Mouse (Mus musculus): ENCODE data around the gene Lhx6.
"Not testable (repeated sequence)": the region's sequence is repeated elsewhere in the genome, so short reads cannot be mapped to it uniquely, and the experiment has no call there.

Gene Lhx6

DNA sequence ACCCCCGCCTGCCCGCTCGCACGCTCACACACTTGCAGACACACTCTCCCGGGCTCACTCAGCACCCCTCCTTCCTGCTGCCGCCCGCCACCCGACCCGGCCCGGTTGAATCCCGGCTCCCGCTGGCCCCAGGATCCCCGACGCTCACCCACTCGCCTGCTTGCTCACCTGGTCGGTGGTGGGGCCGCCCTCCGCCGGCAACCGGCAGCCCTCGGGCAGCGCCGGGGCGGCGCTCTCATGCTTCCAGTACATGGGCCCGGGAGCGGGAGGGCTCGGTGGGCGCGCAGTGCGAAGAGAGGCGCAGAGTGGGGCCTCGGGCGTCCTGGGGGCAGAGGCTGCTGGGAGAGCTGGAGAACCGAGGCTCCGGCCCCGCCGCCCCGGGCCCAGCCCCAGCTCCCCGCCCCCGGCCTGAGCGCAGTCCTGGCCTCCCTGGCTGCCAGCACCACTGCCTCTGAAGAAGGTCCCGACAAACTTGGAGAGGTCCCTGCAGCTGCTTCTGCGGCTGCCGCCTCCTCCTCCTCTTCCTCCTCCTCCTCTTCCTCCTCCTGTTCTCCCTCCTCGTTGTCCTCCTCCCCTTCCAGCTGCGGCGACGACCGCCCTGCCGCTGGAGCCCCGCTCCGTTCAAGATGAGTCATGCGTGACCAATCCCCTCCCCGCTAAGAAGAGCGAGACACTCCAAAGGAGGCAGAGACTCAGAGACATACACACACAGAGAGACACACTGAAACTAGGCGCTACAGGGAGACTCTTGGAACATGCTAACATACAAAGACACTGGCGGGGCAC is at the start of gene Lhx6:
Gene Lhx6, minus strand, starts transcription at position 453 of the 786 bp plus-strand sequence.
- no peak for DNase-seq (ENCODE audit: low spot score in 2 of 2)

GRCm38 (mm10) chr2:36152401-36152800 is 47.2 kb upstream of the Lhx6 start:
- DNase-seq (ENCODE audit: low spot score in 2 of 2), result not testable (repeated sequence)

GRCm38 (mm10) chr2:36148876-36149365 is 43.7 kb upstream of the Lhx6 start:
- DNase-seq (ENCODE audit: low spot score in 2 of 2), result no peak

DNA sequence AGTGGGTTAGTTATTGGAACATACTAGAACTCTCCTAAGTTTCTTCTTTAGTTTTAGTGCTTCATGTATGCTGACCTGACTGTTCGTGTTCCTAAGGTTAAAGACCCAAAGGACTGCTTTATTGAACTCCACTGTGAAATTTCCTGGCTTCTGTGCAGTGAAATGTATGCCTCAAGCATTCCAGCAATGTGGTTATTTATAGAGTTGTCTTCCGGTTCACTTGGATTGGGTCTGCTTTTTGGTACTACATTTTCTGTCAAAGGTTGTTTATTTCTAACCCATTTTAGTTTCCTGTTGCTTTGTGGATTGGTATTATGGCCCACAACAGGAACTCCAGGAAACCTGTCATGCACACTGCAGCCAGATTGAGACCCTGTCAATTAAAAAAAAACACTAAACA is 33.9 kb upstream of the Lhx6 start:
- no peak for DNase-seq (ENCODE audit: low spot score in 2 of 2)

GRCm38 (mm10) chr2:36136300-36136941 is 31.2 kb upstream of the Lhx6 start, which contains the start of the genes Mrrf and Rbm18:
TSS of gene Mrrf (plus strand) at chr2:36136389.
TSS of gene Rbm18 (minus strand) at chr2:36136773.
- DNase-seq (ENCODE audit: low spot score in 2 of 2), result peak; percentile 93 to 97

DNA sequence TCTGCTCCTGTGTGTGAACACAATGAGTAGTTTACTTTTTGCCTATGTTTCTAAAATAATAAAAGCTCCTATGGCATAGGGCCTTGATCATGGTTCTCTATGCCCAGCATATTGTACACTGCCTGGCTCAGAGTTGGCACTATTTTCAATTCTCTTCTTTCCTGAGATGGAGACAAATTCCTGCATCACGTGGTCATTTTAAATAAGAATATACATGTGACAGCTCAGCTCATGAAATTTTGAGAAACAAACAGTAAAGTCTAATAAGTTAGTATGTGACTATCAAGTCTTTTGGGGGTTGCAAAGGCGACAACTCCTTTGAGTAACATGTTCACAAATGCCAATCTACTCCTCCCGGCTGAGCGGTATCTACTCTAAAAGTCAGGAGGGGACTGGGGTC is 30.7 kb upstream of the Lhx6 start:
- no peak for DNase-seq (ENCODE audit: low spot score in 2 of 2)

DNA sequence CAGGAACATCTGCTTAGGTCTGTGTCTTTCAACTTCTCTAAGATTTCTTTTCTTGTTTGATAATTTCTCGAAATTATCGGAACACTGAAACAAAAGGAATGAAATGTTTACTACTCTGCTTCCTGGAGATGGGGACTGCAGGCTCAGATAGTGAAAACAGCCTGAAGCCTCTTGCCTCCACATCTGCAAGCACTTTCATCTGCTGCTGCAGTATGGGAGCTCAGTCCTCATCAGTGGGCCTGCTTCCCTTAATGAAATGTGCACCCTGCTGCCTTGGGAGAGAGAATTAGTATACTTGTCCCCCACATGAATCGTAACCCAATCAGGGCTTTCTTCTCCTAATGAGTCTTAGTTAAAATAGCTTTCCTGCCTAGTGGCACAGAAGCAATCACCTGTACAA is 23.8 kb upstream of the Lhx6 start:
- DNase-seq (ENCODE audit: low spot score in 2 of 2), result no peak

DNA sequence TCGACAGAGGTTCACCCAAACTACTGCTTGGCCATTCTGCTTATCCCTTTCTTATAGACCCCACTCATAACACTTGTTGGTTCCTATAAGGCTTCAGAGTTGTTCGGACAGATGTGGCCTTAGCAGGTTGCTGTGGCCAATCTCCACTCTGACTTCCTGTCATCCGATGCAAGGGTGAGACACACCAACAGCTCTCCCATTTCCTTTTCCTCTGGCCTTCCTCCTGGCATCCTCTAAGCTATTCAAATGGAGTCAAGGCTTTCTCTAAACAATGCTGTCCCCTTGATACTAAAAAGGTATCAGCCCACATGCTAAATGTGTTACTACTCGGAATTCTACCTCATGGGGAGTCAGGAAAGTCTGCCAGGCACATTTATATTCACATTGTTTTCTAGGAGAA is 22.8 kb upstream of the Lhx6 start:
- no peak for DNase-seq (ENCODE audit: low spot score in 2 of 2)

- no peak for DNase-seq (ENCODE audit: low spot score in 2 of 2)
Measured at GRCm38 (mm10) chr2:36126795-36127429, 21.7 kb upstream of the Lhx6 start.

- DNase-seq (ENCODE audit: low spot score in 2 of 2), result no peak
Measured at GRCm38 (mm10) chr2:36112632-36113031, 7.4 kb upstream of the Lhx6 start.

DNA sequence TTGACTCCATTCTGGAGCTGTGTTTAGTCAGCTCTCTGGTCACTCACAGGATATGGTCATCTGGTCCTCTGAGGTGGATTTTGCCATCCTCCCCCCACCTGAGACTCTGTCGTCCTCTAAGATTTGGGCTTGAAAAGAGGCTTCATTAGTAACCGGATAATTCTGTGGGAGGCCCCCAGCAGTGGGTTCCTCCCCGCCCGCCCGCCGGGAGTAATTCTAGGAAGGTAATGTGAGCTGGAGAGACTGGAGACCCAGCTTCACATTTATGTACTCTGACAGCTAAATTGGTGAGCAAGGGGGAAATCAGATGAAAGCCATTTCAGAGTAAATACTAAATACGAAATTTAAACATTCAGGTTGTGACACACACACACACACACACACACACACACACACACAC is 3.4 kb upstream of the Lhx6 start:
- DNase-seq (ENCODE audit: low spot score in 2 of 2), result no peak

GRCm38 (mm10) chr2:36104436-36104955 is 712 bp downstream of the Lhx6 start:
- DNase-seq (ENCODE audit: low spot score in 2 of 2), result no peak

DNA sequence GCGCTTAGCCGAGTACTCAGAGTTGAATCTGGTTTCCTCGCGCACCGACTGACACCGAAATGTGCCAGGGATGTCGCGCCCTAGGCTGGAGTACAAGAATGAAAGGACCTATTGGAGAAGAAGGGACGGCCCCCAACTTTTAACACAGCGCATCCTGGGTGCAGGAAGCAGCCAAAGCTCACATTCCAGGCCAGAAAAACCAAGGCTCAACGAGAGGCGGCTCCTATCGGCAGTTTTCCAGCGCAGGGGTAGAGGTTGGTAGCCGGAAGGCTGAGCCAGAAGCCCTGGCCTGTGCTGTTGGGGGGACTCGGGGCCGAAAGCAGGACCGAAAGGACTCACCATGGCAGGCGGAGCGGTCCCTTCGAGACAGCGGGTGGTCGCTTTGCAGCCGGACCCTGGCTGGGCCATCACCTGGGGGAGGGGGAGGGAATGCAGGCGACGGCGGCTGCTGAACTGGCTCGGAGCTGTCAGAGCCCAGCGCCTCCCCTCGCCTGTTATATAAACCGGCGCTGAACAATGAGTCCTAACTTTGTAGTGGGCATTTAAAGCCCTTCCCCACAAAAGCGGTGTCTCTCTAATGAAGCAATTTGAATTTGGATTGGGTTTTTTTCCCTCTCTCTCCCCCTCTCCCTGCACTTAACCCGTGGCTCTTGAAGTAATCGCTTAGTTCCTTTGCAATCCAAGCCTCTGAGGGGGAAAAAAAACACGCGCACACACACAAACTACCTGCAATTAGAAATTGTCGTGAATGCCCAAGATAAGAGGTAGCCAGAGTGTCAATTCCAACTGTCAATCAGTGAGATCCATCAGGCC is 1.4 kb downstream of the Lhx6 start:
- no peak for DNase-seq (ENCODE audit: low spot score in 2 of 2)

- no peak for DNase-seq (ENCODE audit: low spot score in 2 of 2)
Measured at GRCm38 (mm10) chr2:36103069-36103554, 2.1 kb downstream of the Lhx6 start.

- DNase-seq (ENCODE audit: low spot score in 2 of 2), result no peak
Measured at GRCm38 (mm10) chr2:36102559-36102946, 2.7 kb downstream of the Lhx6 start.

DNA sequence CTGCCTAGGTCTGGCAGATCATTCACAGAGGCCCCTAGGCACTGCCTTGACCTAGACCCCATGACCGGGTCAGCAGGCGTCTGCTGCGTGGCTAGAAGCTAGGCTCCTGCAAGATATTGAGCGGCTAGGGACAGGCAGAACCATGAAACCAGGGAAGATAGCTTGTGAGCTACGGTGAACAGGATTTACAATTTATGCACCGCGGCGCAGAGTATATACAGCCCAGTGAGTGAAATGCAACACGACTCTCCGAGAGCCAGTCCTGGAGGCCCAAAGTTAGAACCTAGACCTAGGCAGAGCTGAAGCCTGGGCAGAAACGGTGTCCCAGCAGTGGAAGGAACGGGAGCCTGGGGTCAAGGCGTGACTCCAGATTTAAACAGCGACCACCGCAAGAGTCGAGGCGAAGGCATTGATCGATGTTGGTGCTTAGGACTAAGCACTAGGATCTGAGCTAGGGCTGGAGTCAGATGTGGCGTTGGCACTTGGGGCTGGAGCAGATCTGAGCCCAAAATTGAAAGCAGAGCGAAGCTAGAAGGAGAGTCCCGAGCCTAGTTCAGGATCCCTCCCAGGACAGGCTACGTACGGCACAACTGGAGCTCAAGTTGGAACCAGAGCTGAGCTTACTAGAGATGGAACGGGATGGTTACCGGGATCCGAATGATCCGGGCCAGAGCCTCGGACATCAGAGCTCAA is 3.2 kb downstream of the Lhx6 start:
- no peak for DNase-seq (ENCODE audit: low spot score in 2 of 2)

GRCm38 (mm10) chr2:36099739-36100138 is 5.5 kb downstream of the Lhx6 start:
- no peak for DNase-seq (ENCODE audit: low spot score in 2 of 2)

- DNase-seq (ENCODE audit: low spot score in 2 of 2), result no peak
Measured at GRCm38 (mm10) chr2:36098021-36098420, 7.2 kb downstream of the Lhx6 start.

DNA sequence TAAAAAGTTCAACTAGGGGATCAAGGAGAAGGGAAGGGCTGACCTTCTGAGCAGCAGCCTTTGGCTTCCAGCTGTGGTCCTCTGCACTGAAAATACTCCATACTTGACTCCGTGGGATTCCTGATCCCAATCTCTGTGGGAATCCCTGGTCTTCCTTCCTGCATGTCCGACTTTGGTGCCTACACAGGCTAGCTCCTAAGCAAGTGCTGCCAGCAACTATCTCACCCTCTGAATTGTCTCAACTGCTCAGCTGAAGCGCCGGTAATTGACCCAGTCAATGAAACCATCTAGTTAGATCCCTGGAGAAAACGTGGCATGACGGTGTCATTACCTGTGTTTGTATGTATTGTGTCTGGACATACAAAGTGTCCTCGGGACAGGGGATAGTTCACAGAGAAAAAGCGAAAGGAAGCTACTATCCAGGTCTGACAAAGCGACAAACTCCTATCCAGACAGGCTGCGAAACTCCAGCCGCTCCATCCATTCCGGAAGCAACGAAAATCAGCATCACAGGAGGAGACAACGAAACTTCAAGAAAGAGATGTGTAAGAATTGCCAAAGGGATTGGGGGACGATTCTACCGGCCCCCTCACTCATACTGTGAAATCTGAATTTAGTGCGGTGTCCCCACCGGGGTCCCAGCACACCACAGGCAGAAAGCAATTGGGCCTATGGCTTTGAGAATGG is 7.9 kb downstream of the Lhx6 start:
- DNase-seq (ENCODE audit: low spot score in 2 of 2), result no peak

- DNase-seq (ENCODE audit: low spot score in 2 of 2), result no peak
Measured at GRCm38 (mm10) chr2:36093914-36094475, 11.2 kb downstream of the Lhx6 start.
